Mouse (Mus musculus): ENCODE results near the gene Acsl4. TPM values are rescaled to one million over a fixed set of nuclear protein-coding genes. Genes with fewer than 3 reads are reported as not detected.

The Acsl4 gene
- total and polyA plus RNA-seq, 3 experiments: 10.0 to 26.8 (median 25.9) TPM

DNA sequence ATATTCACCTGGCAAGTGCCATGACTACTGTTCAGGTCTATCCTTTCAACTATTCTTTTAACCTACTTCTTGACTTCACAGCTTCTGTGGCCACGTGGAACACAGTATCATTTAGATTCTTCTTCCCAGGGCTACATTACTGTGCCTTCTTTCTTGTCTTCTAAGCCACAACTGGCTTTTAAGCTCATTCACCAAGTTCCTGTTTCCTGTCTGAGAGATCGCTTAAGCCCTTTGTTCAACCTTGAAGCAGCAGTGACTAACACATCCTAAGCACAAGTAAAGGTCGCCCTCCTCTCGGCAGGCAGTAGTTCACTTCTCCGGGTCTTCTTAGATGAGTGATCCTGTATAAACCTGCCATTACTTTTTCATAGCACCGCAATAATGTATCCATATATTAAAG is 10.4 kb downstream of the Acsl4 start:
- Histone ChIP-seq H3K79me2 (replicated peaks; ENCODE audit: control insufficient read depth, extremely low read depth, insufficient read depth, poor library complexity, severe bottlenecking) (no peaks in the 10 kb centered on the region; the same call in none of the 2 replicates), H3K4me2 (ENCODE audit: insufficient read depth, low read depth, poor library complexity, severe bottlenecking) (no peak overlapping the region), H3K9me3 (replicated peaks; ENCODE audit: low read length) (no peaks in the 10 kb centered on the region), H3K27me3 (replicated peaks) (no peaks in the 10 kb centered on the region), H3K4me3 (replicated peaks in 1 of 3; ENCODE audit: low read depth in 2 of 3, low read length in 2 of 3, poor library complexity in 1 of 3) (no peak overlapping the region), H3K9ac (ENCODE audit: insufficient read depth, low read depth) (no peak overlapping the region), H3K36me3 (replicated peaks in 1 of 2; ENCODE audit: control insufficient read depth in 1 of 2, insufficient read depth in 1 of 2, low read length in 1 of 2) (peaks cover 0 to 12% of the 10 kb centered on the region in 2 experiments), H3K27ac (ENCODE audit: insufficient read depth, low read depth) (no peak overlapping the region), H3K4me1 (ENCODE audit: control insufficient read depth in 1 of 2, insufficient read depth in 2 of 2) (peaks cover 3 to 25% of the 10 kb centered on the region in 2 experiments; a peak in 2 of 4 replicates)
- dilution Hi-C loops (cut with MboI; ENCODE audit: extremely low pct_ligation_motif_present, extremely low pct_unique_long_range_greater_than_20kb, low sequenced_read_pairs) (no loop called here), in situ Hi-C loops (cut with MboI; ENCODE audit: low pct_ligation_motif_present, low pct_unique_long_range_greater_than_20kb, low sequenced_read_pairs) (no loop called here)
- TF ChIP-seq TCF12 (IDR thresholded peaks at IDR 0.05; ENCODE audit: low read depth, low read length): no peak
- TF ChIP-seq ETS1 (conservative IDR thresholded peaks at IDR 0.05; ENCODE audit: low read depth, low read length): no peak
- TF ChIP-seq NELFE (IDR thresholded peaks at IDR 0.05; ENCODE audit: low read depth, low read length): no peak
- no peak for TF ChIP-seq PAX5 (IDR thresholded peaks at IDR 0.05; ENCODE audit: low read length)
- TF ChIP-seq TBP (conservative IDR thresholded peaks at IDR 0.05; ENCODE audit: low read depth, low read length): no peak
- no peak for TF ChIP-seq ZNF384 (IDR thresholded peaks at IDR 0.05; ENCODE audit: low read depth, low read length)
- TF ChIP-seq MEF2A (IDR thresholded peaks at IDR 0.05; ENCODE audit: borderline replicate concordance, low read depth, low read length): no peak
- TF ChIP-seq USF1 (IDR thresholded peaks at IDR 0.05; ENCODE audit: low read depth, low read length): no peak
- TF ChIP-seq RAD21 (IDR thresholded peaks at IDR 0.05; ENCODE audit: low read depth, low read length): no peak
- TF ChIP-seq MAX (IDR thresholded peaks at IDR 0.05; ENCODE audit: low read length): no peak
- no peak for TF ChIP-seq CHD1 (IDR thresholded peaks at IDR 0.05; ENCODE audit: low read depth, low read length)
- TF ChIP-seq MXI1 (IDR thresholded peaks at IDR 0.05; ENCODE audit: low read depth, low read length): no peak
- TF ChIP-seq NRF1 (IDR thresholded peaks at IDR 0.05; ENCODE audit: low read depth, low read length): no peak
- no peak for TF ChIP-seq SIN3A (IDR thresholded peaks at IDR 0.05; ENCODE audit: low read length)
- no peak for TF ChIP-seq POLR2AphosphoS2 (IDR thresholded peaks at IDR 0.05; ENCODE audit: low read depth, low read length)
- TF ChIP-seq EP300 (IDR thresholded peaks at IDR 0.05; ENCODE audit: low read length): no peak
- no peak for DNase-seq (ENCODE audit: extremely low read depth)

DNA sequence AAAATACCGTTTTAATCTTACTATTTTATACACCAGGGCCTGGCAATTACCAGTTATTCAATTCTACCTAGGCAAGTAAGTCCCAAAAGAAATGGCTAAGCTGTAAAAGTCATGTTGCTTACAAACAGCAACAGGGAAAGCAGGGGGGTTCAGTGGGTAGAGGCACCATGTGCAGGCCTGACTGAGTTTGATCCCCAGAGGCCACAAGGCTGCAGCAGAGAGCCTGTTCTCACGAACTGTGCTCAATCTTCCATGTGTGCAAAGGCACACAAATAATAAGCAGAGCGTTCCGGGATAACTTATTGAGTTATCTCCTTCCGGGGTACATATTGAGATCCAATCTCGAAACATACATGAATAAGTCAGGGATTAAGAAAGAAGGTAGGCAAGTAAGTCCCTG is 12.3 kb downstream of the Acsl4 start:
- peaks cover 3 to 23% of the 10 kb centered on the region in 2 experiments; a peak in 2 of 4 replicates for H3K4me1 ChIP-seq (ENCODE audit: control insufficient read depth in 1 of 2, insufficient read depth in 2 of 2)
- dilution Hi-C loops (cut with MboI; ENCODE audit: extremely low pct_ligation_motif_present, extremely low pct_unique_long_range_greater_than_20kb, low sequenced_read_pairs): no loop called here
- TF ChIP-seq ZMIZ1 (IDR thresholded peaks at IDR 0.05; ENCODE audit: low read depth, low read length): no peak
- TF ChIP-seq SMC3 (IDR thresholded peaks at IDR 0.05; ENCODE audit: low read depth, low read length): peak; percentile 33
- no peak for TF ChIP-seq MAFK (IDR thresholded peaks at IDR 0.05; ENCODE audit: insufficient replicate concordance, low read length)
- TF ChIP-seq CTCF (conservative IDR thresholded peaks at IDR 0.05 in 1 of 2, IDR thresholded peaks at IDR 0.05 in 1 of 2; ENCODE audit: low read depth in 2 of 2, low read length in 2 of 2): peak in 1 of 2 experiments; percentile 35; a peak in 2 of 4 replicates
- peak; percentile 15 for TF ChIP-seq RAD21 (IDR thresholded peaks at IDR 0.05; ENCODE audit: low read depth, low read length)

More for the DNA sequence above, 12.3 kb downstream of the Acsl4 start:
- no peaks in the 10 kb centered on the region; the same call in none of the 2 replicates for H3K79me2 ChIP-seq (replicated peaks; ENCODE audit: control insufficient read depth, extremely low read depth, insufficient read depth, poor library complexity, severe bottlenecking)
- in situ Hi-C loops (cut with MboI; ENCODE audit: low pct_ligation_motif_present, low pct_unique_long_range_greater_than_20kb, low sequenced_read_pairs): no loop called here
- no peak overlapping the region for H3K4me3 ChIP-seq (replicated peaks in 1 of 3; ENCODE audit: low read depth in 2 of 3, low read length in 2 of 3, poor library complexity in 1 of 3)
- H3K9ac ChIP-seq (ENCODE audit: insufficient read depth, low read depth): no peak overlapping the region
- H3K27me3 ChIP-seq (replicated peaks): no peaks in the 10 kb centered on the region
- peaks cover 0 to 12% of the 10 kb centered on the region in 2 experiments for H3K36me3 ChIP-seq (replicated peaks in 1 of 2; ENCODE audit: control insufficient read depth in 1 of 2, insufficient read depth in 1 of 2, low read length in 1 of 2)
- H3K9me3 ChIP-seq (replicated peaks; ENCODE audit: low read length): no peaks in the 10 kb centered on the region
- no peak overlapping the region for H3K27ac ChIP-seq (ENCODE audit: insufficient read depth, low read depth)
- H3K4me2 ChIP-seq (ENCODE audit: insufficient read depth, low read depth, poor library complexity, severe bottlenecking): no peak overlapping the region
- DNase-seq (ENCODE audit: extremely low read depth): no peak

Data from CH12.LX (cell line).